Mouse (Mus musculus) left cerebral cortex, adult 18-20 months (tissue): Measurements from ENCODE around the gene Dhx58. TPM values are rescaled to one million over a fixed set of nuclear protein-coding genes. Genes with fewer than 3 reads are reported as not detected.
"Not testable (repeated sequence)": the region's sequence is repeated elsewhere in the genome, so short reads cannot be mapped to it uniquely, and the experiment has no call there.

Experiments
- DNase-seq, 2 experiments: peaks; one replicate each; pipeline ENCODE4 v3.0.0; 2021 to 2022; ENCODE audit warnings: low spot score in 2 of 2, mixed read lengths in 1 of 2
- total RNA-seq, 2 experiments: library from RNA; stranded (reverse); gene quantifications; 2 replicates each; pipeline ENCODE4 v1.2.3; 2021

The Dhx58 gene
- total RNA-seq, 2 experiments from 2014 or later: 1.8 to 2.4 TPM

DNA sequence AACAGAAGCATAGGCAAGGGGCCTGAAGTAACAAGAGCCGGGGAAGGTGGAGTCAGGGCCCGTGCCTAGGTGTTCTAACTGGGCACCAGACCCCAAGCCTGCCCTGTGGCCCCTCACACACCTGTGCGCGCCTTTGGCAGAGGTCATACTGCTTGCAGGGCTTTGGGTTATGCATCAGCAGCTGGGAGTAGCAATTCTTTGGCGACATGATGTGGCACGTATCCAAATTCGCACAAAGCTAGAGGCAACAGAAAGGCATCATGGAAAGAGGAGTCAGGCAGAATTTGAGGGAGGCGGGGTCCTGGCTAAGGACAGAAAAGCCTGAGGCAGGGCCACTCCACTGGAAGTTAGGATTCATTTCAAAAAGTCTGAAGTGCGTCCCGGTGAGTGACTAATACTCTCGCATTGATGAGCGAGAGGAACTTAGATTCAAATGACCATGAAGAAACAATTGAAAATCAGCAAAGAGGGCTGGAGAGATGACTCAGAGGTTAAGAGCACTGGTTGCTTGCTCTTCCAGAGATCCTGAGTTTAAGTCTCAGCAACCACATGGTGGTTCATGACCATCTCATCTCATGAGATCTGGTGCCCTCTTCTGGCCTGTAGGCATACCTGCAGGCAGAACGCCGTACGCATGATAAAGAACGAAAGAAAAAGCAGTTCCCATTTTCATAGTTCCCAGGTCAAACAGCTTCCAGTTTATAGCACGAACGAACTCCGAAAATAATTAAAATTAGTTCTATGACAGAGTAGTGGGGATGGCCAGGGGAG lies 1.8 kb downstream of the Dhx58 start:
- peak; percentile 60 to 74 for DNase-seq

DNA sequence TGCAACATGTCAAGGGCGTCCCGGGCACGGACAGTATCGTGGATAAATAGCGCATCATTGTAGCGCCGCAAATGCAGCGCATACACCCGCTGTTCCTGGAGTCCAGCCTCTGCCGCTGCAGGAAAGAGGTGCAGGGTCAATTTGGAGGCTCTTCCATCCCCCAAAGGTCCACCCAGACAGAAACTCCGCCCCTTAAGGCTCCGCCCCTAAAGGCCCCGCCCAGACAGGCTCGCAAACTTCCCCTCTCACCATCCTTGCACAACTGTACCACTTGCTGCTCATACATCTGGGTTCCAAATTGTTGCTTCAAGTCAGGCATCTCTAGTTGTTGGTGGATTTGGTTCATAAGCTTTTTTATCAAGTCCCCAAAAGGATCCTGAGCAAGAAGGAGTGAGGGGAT lies 2.8 kb downstream of the Dhx58 start:
- DNase-seq: no peak

DNA sequence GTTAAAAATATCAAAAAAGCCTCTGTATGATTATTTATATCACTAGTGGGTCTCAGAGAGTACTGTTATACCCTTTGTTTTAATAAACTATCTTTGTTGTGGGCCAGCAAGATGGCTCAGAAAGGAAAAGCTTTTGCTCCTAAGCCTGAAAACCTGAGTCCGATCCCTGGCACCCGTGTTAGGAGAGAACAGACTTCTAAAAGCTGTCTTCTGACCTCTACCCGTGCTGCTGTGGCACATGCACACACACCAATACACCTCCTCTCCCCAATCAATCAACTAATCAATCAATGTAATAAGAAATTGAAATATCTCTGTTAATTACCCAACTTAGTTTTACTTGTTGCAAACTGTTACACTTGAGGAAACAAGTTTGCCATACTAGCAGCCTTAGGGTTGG lies 3.4 kb downstream of the Dhx58 start:
- DNase-seq: no peak

DNA sequence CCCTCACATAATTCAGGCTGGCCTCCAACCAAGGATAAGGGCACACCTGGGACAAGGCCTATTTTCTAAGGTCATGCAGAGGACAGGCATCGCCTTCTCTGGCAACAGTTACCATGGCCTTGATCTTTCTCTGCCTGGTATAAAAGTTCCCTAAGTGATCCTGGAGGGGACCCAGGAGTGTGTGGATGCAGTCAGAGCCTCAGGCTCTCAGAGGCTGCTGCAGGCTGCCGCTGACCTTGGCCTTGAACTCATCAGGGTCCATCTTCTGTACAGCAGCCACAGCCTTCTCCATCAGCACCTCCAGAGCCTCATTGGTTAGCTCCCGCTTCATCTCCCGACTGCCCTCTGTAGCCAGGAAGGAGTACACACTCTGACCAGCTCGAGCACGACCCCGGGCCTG lies 6.2 kb downstream of the Dhx58 start:
- DNase-seq: no peak

DNA sequence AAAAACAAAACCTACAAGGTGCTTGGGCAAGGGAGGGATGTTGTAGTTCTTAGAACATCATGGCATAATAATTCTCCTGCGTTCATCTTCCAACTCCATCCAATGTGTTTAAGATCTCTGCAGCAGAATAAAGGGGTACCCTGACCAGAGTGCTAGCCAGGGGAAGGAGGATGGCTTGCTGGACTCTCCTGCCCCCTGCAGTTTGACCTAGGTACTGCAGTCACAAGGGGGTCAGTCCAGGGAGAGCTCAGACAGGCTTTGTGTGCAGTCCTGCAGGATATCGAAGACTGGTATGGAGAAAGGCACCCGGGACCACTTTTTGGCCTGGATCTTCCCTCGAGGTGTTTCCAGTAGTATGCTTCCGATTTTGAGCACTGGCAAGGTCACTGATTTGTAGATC lies 9.1 kb downstream of the Dhx58 start:
- DNase-seq: peak; percentile 73 to 86

DNA sequence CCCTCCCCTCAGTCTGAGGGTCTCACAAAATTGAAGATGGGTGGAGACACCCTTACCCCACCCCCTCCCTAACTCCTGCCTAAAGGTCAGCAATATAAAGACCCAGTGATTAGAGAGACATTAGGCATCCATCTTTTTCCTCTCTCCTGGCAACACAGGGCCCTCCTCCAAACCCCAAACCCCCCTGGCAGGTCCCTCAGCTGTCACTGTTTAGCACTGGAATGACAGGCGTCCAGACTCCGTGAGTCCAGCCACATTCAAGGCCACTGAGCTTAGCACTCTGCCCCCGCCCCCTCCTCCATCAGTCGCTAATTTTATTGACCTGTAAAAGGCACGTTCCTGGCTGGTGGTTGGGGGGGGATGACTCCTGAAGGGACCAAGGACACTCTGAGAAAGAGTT lies 10.9 kb downstream of the Dhx58 start:
- DNase-seq: no peak

DNA sequence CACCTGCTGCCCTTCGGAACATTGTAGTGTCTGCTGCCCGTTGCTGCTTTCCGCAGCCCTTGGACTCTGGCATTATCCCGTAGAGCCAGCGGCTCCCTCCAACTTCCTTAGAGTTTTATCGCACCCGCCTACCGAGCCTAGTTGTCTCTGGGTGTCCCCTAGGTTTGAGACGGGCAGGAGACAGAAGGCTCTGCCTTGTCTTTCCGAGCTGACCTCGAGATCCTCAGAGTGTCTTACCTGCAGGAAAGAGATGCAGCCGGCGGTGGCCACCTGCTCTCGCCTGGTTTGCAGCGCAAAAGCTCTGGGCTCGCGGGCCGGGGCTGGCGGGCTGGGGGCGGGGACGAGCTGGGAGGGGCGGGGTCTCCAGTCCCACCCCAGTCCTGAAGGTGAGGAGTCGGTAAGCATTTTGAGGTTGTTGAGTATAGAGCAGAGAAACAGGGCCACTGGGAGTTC lies 11.9 kb downstream of the Dhx58 start, which contains the start of gene Zfp385c:
Zfp385c (minus strand) TSS at position 292 of the 453 bp plus-strand sequence.
- DNase-seq: no peak

DNA sequence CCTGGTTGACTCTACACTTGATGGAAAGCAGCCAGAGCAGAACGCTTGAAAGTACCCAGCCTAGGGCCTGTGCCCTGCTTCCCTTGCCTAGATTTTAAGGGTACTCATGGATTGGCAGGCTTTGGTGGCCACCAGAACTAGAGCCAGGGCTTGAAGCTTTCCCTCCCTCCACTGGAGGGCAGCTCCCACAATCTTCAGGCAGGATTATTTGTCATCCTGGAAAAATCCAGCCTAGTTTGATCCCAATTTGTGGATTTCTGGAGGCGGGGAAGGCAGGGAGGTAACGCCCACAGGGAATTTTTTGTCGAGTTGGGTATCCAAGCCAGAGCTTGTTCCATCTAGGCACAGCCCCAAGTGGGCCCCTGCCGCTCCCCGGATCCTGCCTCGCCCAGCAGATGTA lies 13.7 kb downstream of the Dhx58 start:
- DNase-seq: no peak

DNA sequence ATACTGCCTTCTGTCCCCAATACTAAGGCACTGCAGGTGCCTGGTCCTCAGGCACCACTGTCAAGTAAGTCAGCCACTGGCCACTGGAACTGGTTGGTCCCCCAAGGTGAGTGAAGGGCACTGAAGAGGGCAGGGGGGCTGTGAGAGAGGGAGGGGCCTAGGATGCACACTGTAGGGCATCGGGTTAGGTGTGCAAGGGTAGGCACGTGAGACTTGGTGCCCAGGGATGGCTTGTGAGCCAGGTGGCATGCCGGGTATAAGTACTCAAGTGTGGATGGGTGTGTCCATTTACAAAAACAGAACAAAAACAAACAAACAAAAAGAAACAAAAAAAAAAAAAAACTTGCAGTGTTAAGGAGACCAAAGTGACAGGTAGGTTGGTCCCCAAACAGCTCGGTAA lies 15.6 kb downstream of the Dhx58 start:
- no peak for DNase-seq

DNA sequence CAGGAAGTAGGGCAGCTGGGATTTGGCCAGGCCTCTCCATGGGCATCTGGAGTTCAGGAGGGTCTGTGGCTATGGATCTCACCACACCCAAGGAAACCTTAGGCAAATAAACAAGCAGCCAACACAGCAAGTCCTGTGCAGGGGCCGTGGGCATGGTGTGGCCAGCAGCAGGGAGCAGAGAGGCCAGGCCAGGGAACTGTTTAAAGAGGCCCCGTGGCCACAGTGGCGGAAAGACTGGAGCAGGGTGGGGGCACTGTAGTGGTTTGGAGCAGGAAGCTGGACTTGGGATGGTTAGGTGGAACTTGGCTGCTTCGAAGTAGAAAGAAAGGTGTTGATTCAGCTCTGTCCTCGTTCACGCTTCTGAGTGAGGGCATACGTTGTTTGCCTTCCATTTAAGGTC lies 16.8 kb downstream of the Dhx58 start:
- no peak for DNase-seq

DNA sequence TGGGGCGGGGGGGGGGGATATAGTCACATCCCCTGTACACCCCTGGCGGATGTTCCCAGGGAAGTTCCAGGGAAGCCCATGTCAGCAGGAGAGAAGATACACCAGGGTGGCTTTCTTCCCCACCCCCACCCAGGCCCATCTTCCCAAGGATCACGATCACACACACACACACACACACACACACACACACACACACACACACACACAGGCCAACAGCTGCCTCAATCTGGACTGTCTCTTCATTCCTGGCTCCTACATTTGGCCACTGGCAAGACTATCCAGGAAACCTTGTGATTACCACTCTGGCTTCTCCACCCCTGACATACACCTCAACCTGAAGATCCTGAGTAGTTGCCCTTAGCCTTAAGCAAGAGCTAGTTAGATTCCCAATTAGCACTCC lies 18.7 kb downstream of the Dhx58 start:
- no peak for DNase-seq

DNA sequence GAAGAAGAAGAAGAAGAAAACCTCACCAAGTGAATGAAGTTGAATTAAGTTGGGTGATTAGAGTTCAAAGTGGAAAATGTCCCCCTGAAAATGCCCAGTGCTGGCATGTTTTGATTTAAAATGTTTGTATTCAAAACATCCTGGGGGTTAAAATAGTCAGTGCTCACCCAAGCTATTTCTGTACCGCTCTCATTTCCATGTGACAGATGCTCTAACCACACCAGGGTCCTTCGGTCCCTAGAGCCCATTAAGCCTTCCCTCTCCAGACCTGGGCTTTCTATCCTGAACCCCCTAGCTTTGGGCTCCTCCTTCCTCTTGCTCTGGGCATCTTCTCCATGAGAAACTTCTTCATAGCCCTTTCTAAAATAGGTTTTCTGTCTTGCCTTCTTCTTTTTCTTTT lies 20.0 kb downstream of the Dhx58 start:
- no peak for DNase-seq

DNA sequence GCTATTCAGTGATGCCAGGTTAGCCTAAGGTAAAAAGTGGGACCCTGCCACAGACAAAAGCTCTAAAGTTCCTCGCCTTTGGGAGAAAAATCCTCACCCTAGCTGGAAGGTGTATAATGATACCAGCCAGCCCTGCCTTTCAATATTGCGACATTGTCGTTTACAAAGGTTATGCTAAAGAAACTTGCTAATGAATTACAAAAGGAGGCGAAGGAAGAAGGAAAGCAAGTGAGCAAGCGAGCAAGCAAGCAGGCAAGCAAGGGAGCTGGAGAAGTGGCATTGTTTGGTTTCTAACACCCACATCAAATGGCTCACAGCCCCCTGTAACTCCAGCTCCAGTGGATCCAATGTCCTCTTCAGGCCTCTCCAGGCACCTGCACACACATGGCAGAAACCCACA lies 21.5 kb downstream of the Dhx58 start:
- DNase-seq: no peak

DNA sequence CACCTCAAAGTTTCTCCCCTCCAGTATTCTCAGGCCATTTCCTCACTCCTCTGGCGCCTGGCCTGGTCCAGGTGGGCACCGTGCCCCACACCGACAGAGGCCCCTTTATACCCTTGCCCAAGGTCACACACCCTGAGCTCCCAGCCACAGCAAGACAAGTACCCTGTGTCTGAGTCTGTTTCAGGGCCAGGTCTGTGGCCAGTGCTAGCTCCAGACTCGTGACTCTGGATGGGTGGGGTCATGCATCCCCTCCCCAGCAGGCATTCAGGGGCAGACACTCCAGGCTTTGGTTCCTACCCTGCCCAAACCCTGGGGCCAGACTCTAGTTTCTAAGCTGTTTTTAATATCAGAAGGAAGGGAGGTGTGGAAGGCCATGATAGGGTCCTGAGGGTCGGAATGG lies 22.2 kb downstream of the Dhx58 start:
- DNase-seq: no peak

DNA sequence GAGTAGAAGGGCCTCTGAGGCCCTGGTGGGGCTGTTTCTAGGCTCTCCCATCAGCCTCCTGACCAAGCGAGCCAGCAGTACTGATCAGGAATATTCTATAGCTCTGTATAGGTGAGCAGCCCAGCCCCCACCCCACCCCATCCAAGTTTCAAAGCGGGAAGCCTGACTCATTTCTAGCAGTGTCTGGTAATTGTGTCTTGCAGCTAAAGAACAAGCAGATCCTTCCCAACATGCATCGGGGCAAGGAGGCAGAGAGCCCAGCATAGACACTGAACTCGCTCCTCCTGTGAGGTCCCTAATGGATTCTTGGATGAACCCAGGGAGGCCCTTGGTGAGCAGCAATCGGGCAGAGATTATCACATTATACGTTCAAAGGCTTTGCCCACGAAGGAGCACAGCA lies 26.3 kb downstream of the Dhx58 start:
- peak; percentile 24 to 26 for DNase-seq

DNA sequence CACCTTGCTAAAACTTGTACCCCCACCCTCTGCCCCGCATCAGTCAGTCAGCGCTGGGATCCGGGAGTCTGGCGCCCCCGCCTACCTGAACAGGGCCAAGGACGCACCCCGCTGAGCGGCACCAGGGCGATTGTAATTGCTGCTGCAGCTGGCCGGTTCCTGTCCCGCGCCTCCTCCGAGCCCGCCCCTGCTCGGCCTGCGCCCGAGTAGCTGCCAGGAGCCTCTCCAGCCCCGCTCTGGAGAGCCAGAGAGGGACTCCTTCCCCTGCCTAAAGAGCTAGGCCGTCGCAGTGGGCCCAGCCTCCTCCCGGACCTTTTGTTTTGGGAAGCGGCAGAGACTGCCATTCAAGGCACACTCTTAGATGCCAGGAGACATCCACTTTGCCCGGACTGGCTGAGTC lies 30.9 kb downstream of the Dhx58 start:
- DNase-seq: peak in 1 of 2 experiments; percentile 15

DNA sequence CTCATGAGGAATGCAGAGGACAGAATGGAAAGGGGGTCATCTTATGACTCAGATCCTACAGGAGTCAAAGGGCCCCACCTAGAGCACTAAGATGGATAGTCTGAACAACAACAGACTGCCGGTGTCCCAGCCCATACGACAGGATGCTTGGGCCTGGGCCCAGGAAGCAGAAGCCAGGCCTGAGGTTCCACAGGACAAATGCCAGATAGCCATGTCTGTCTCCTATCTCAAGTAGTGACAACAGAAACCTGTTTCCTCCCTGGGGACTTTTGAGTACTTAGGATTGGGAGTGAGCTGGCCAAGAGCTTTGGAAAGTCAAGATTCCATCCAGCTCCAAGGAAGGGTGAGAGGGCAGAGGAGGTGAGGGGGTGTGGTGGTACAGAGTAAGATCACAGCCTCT lies 32.1 kb downstream of the Dhx58 start:
- no peak for DNase-seq

DNA sequence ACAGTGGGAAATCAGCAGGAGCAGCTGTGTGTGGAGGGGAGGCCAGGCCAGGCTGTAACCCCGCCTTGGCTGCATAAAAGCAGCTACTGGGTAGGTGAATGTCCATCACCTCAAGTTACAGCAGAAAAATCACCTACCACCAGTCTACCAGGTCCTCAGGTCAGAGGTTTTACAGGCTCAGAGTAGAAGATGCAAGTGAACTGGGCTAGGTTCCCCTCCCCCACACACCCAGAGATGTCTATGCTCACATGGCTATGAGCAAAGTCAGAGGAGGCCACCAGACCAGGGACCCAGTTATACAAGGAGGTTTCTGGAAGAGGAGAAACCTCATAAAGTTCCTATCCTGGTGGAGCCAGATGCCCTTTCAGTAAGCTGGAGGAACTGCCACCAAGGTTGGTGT lies 33.0 kb downstream of the Dhx58 start:
- DNase-seq: no peak

DNA sequence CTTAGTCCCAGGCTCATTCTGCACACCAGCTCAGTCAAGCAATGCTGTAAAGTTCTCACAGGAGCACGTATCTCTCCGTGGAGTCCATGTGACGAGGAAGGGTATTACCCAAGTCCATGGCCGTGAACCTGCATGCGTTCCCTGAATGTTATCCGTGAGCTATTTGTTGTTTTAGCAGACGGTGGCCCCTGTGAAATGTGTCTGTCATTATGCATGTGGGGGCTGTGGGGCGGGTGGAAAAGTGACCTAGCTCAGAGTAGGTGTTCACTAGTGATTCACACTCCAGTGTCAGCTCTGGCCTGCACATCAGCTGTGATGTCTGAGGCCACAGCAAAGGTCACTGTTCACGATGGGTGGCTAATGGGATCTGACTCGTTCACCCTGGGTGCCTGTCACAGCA lies 44.3 kb downstream of the Dhx58 start:
- no peak for DNase-seq

DNA sequence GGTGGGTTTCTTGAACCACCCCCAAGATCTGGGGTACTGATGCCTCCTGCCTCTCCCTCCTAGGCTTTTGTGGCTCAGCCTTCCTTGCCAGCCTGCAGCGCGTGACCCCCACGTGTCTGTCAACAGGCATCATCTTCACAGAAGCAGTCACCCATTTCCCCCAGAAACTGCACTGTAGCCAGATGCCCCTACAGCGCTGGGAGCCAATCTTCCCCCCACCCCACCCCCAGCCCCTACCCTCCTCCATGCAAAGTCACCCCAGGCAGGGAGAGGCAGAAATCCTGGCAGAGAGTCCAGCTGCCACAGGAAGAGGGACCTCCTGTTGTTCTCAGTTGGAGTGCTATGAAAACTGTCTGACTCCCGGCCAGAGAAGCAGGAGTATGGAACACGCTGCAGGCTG lies 47.6 kb downstream of the Dhx58 start:
- no peak for DNase-seq

DNA sequence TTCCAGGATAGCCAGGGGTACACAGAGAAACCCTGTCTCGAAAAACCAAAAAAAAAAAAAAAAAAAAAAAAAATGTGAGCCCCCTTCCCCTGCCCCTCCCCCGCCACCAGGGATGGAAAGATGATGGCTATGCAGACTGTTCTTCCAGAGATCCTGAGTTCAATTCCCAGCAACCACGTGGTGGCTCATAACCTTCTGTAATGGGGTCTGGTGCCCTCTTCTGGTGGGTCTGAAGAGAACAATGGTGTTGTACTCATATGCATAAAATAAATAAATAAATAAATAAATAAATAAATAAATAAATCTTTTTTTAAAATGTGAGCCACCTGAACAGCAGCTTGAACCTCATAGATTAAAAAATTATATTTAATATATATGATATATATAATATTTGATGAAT lies 48.5 kb downstream of the Dhx58 start:
- not testable (repeated sequence) for DNase-seq

DNA sequence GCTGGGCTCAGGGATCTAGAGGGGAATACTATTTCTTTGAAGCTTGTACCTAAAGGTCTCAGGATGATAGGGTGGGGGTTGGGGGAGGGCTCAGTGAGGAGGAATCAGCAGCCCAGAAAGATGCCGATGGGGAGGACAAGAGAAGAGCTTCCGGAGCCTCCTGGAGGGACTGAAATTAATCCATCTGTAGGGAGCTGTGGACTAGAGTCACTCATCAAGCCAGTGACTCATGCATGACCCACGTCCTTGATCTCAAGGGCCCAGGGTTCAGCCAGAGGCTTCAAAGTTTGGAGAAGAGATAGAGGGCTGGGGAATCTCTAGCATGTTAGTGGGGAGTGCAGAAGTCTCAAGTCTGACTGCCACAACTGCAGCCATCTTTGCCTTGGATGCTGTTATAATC lies 52.3 kb downstream of the Dhx58 start:
- DNase-seq: no peak

DNA sequence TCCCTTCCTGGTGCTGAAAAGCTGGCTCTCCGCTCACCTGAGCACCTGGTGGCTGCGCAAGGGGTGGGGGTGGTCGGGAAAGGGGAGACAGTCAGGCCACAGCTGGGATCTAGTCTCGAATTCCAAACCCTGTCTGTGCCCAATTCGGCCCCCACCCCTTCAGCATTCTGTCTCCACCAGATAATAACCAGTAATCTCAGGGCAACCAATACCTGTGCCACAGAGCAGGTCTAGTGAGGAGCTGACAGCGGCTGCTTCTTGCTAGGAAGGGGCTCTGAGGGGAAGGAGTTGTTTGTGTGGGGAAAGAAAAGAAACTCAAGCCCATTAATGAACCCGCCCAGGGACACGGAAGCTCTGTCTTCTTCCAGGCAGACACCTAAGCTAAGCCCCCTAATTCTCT lies 52.9 kb downstream of the Dhx58 start:
- DNase-seq: no peak
